Mouse (Mus musculus) thymus, postnatal 25 days (tissue): ENCODE measurements around the gene Uri1.

Source experiments
- DNase-seq: peaks from one replicate; pipeline ENCODE4 v3.0.0; 2022

Uri1 gene

GRCm38 (mm10) chr7:38013946-38014345, 9.4 kb downstream of the Uri1 start:
- DNase-seq, result no peak

GRCm38 (mm10) chr7:38012811-38013210, 10.5 kb downstream of the Uri1 start:
- no peak for DNase-seq

GRCm38 (mm10) chr7:38008359-38008758, 15.0 kb downstream of the Uri1 start:
- no peak for DNase-seq

- DNase-seq, result no peak
These were observed 20.9 kb downstream of the Uri1 start for GRCm38 (mm10) chr7:38002451-38002850.

DNA sequence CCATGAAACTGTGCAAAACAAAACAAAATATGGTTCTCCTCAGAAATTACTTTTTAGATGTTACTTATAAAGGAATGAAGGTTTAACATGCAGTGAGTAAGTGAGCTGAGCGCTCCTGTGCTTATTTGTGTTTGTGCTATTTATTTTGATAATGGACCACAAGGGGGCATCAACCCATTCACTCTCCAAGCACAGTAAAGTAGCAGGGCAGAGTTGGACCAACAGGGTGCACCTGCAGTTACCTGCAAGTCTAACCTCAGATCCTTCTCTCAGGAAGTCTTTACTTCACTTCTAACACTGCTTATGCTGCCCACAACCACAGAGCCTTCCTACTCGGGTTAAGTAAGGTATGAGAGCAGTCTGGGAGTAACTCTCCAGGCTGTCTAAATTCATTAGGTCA, 23.7 kb downstream of the Uri1 start:
- DNase-seq, result peak; percentile 51

DNA sequence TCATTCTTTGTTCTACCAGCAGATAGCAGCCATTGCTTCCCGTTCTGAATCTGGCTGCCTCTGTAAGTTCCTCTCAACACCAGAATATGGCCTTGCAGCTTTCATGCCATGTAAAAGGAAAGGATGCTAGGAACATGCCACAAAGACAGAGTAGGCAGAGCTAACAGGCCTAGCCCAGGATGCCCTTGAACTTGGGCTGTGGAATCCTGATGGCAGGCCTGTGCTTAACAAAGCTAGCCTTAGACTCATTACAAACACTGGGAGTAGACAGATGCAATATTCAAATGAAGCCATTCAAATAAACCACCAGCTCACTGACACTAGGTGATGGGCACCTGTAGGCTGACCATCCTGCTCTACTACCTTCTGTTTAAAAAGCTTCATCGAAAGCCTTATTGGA, 30.5 kb downstream of the Uri1 start:
- no peak for DNase-seq

GRCm38 (mm10) chr7:37984866-37985265, 38.5 kb downstream of the Uri1 start:
- no peak for DNase-seq

- DNase-seq, result no peak
These were observed 39.9 kb downstream of the Uri1 start for GRCm38 (mm10) chr7:37983471-37983870.

- no peak for DNase-seq
These were observed 43.6 kb downstream of the Uri1 start for GRCm38 (mm10) chr7:37979729-37980128.

DNA sequence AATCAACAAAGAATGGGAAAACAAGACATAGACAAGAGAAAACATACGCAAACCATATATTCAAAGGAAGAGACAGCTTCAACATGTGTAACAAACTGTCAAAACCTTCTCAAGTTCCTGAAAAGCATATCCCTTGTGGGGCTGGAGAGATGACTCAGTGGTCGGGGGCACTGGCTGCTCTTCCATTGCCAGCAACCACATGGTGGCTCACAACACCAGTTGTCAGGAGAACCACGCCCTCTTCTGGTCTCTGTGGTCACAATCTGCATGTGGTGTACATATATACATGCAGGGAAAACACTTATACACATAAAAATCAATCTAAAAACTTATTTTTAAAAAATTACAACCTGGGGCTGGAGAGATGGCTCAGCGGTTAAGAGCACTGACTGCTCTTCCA, 44.9 kb downstream of the Uri1 start:
- DNase-seq, result no peak

DNA sequence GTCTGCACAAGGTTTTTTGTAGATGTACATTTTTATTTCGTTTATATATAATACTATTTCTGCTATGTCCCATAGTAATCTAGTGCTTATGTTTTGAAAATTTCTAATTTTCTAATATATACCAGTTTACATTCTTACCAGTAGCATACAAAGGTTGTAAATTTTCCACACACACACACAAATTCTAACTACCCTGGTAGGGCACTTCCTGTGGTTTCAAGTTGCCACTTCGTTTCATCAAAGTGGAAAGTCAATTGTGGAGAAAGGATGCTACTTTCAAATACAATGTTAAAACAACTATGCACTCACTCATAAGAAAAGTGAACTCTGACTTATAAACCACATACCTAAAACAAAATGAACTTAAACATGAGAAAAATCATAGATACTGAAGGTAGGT, 45.7 kb downstream of the Uri1 start:
- DNase-seq, result no peak

- no peak for DNase-seq
These were observed 50.3 kb downstream of the Uri1 start for GRCm38 (mm10) chr7:37972999-37973555.

DNA sequence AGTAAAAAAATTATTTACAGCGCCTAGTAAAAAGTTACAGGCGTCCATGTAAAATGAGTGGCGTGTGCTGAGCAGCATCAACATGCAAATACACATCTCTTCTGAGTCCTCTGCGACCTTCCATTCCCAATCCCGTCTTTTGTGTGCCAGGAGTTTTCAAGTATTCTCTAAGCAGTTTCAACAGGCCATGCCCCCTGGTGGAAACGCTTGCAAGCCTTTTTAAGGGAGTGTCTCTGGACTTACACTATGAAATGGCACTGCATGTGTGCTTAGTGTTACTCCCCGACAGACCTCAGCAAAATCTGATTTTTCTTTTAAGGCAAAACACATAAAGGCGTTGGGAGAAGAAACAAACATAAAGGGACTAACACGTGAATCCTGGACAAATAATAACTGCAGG, 50.8 kb downstream of the Uri1 start:
- peak; percentile 34 for DNase-seq

DNA sequence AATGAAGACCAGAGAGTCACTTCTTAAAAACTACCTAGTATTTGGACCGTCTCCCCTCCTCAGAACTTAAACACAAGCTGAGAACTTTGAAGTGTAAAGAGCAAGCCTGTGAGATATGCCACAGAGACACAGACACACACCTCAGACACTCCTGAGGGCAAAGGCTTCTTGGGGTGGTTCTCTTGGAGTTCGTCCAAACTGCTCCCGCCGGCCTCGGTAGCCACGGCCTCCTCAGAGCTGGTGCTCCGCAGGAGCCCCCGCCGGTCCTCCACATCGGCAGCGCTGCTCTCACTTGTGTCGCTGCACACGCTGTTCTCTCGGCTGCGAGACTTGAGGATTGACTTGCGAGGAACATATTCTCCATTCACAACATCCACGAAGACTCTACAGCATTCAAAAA, 61.0 kb downstream of the Uri1 start:
- DNase-seq, result no peak

DNA sequence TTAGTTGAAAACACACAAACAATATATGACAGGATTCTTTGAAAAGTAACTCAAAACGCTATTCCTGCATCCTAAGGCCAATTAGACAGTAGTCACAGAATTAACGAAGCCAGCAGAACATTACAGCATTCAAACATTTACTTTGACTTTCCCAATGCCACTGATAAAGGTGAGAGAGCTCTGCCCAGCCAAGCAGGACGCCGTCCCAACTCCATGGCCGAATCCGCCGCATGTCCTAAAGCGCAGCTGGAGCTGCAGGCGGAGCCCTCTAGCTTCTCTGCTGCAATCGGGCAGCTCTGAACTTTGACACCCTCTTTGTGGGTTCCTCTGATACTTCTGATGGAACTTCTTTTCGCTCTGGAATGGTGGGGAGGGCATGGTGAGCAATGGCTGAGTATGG, 62.1 kb downstream of the Uri1 start:
- no peak for DNase-seq

DNA sequence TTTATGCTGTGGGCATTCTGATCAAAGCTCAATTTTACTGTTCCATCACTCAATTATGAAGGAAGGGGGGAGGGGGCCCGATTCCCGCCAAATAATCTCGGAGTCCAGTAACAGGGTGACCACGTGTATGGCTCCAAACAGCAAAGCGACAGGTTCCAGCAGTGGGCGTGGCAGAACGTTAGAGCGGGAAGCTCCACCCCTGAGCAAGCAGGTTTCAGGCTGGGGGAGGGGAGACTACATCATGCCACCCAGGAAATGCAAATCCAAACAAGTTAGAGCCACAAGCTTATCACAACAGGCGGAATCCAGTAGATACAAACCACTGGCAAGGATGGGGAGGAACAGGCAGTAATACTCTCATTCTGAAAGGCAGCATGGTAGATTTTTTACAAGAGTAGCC, 71.5 kb downstream of the Uri1 start:
- no peak for DNase-seq

DNA sequence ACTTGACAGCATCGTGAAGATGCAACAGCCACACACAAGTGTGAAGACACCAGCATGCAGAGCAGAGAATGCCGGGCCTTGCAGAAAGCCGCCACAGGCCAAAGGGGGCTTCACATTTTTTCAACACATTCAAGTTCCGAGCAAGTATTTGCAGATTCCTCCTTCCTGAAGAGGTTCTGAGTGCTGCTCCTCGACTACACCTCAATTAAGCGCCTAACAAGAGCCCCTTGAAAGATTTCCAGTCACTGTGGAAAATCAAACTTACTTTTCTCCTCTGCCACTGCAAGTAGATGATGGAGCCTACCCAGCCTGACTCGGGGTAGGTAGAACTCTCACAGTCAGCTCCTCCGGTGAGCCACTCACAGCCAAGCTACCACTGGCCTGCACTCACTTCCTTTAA, 86.9 kb downstream of the Uri1 start:
- no peak for DNase-seq

GRCm38 (mm10) chr7:37935786-37936185, 87.6 kb downstream of the Uri1 start:
- no peak for DNase-seq

DNA sequence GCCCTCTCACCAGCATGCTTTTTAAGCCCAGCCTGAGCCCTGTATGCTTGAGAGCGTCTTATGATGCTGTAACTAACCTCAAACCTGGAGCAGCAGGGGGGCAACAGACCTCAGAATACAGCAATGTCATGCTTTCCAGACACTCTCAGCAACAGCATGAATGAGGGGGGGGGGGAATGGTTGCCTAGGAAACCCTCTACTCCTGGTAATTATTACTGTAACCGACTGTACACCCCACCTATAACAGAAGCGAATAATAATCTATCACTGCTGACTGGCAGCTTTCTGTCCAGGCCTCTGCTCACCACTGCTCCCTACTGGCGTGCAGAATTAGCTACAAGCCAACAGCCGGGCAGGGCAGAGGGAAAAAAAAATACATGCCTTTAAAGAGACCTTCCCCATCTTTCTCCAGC, 88.6 kb downstream of the Uri1 start:
- DNase-seq, result peak; percentile 33

DNA sequence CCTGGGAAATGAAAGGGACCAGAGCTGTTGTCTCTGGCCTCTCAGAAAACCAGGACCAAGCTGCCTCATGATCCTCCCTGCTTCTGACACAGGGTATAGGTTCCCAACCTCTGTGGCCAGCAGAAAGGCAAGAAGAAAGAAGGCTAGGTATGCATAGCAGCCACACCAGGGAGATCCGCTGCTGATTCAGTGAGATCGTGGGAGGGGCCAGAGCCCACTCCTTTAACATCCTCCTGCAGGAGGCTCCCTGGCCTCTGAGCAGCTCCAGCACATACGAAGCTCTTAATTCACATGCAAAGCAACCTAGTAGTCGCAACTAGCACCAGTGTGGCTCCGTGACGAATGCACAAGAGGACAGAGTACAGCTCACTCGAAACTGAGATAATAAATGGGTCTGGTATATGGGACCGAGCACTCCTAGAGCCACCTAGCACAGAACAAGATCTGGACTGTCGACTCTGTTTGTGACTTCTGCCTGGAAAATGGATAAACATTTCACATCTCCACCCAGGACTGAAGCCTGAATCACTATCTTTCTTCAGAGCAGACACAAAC, 89.5 kb downstream of the Uri1 start:
- DNase-seq, result no peak

DNA sequence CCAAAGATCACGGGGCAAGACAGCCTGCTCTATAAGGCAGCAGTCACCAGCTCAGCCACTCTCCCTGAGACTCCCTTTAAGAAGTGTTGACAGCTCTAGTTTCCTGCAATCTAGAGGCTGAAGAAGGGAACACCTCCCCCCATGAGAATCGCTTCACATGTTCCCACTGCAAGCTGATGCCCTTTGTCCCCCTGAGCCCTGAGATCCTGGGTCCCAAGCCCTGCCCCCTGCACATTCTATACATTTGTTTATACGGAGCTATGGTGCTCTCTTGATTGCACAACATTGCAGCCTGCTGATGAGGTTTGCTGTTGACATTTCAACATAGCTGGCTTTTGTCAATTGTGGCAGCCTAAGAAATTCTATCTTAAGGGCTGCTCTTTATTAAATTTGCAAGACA, 91.7 kb downstream of the Uri1 start:
- DNase-seq, result no peak

DNA sequence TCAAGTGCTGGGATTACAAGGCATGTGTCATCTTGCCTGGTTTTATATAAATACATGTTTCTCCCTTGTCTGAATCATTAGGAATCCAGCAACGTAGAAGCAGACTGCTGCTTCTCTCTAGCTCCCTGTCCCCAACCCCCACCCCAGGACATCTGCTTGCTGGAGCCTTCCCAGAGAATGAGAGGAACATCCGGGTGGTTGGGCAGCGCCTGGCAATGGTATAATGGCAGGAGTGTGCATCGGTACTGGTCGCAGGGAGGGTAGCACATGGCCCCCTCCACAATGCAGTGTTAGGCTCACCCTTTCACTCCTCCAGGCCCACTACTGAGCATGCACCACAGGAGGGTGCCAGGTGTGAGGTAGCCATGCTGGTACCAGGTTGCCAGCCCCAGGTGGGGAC, 93.6 kb downstream of the Uri1 start:
- no peak for DNase-seq

DNA sequence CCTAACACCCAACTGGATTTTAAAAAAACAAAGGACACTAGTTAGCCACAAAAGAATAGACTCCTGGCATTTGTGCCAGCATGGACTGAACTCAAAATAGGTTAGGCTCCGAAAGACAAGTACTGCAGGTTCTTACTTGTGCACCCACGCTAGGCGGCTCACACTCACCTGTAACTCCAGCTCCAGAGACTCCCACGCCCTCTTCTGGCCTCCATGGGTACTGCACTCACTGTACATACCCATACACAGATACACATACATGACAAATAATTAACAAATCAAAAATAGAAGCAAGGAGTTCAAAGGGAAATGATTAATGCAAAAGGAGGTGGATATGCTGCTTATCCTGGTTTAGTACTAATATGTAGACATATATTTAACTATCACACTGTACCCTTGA, 100.4 kb downstream of the Uri1 start:
- DNase-seq, result no peak

DNA sequence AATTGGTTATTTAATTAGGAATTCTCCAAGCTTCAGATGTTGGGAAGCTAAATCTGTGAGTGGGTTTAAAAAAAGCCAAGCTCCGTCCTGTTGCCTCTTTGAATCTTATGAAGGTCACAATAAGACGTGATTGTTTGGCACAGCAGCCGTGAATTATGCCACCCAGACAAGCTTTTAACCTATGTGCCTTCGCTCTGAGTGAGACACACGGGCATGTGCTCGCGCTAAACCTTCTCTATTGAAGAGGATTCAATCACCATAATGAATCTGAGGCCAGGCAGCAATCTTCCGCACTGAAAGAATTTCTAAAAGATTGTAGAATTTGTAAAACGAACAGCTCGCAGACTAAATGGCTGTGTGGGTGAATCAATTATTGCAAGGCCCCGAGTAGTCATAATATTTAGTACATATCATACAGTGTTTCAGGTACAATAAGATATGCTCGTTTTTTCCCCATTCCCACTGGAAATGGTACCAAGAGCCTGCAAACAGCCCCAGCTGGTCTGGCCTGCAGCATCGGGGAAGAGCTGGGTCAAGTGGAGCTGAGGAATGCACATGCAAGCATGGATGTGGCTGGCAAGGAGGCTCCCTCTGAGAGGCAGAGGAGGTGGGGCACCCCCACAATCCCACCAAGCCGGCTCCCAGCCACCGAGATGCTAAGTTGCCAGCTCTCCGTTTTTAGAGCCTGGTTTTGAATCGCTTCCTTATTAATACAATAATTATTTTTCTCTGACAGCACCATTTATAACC, 101.5 kb downstream of the Uri1 start:
- no peak for DNase-seq

GRCm38 (mm10) chr7:37918926-37919325, 104.4 kb downstream of the Uri1 start:
- DNase-seq, result no peak
